Mouse (Mus musculus) left cerebral cortex, postnatal 4 days (tissue): ENCODE measurements around the gene Klf9. TPM values are rescaled to one million over a fixed set of nuclear protein-coding genes. Genes with fewer than 3 reads are reported as not detected.

Experiments
- DNase-seq: peaks from one replicate; pipeline ENCODE4 v3.0.0-alpha.2; 2022
- intact Hi-C: fragments of 180-260 bp; cut with DNase I; formaldehyde crosslinking; loops from one replicate; pipeline ENCODE4 v1.15.1; 2025
- microRNA-seq: library from miRNA; unstranded; fragments of <30 nt; microRNA quantifications from one replicate; pipeline ENCODE4 v1.2.0, GENCODE M21; 2022
- total RNA-seq, 2 experiments: library from RNA; stranded (reverse); gene quantifications; 2 replicates each; pipeline ENCODE4 v1.2.3; 2021

Klf9 gene
- total RNA-seq, 2 experiments from 2014 or later, result 44.2 to 46.4 TPM

GRCm38 (mm10) chr19:23211325-23211724 is 70.3 kb downstream of the Klf9 start:
- intact Hi-C loops, result no loop called here

GRCm38 (mm10) chr19:23214326-23214725 is 73.3 kb downstream of the Klf9 start:
- intact Hi-C loops, result no loop called here
- DNase-seq, result no peak

More at GRCm38 (mm10) chr19:23211325-23211724, 70.3 kb downstream of the Klf9 start:
- no peak for DNase-seq

Small RNA genes lying within 50 kb of the gene (microRNA-seq; reads per million reads assigned to microRNA genes)
- gene Mir1192, result not detected

Other genes with a start within 250 kb of the Klf9 start
- 10 to 100 TPM; 69.3 to 69.7 TPM for gene Smc5, start 132.7 kb downstream of the Klf9 start, total RNA-seq